In genomic region chr17:26995006-26995405, GRCm38 (mm10) we compare ENCODE assay signal across 14 mouse cellular contexts. TPM values are rescaled to one million over a fixed set of nuclear protein-coding genes. Genes with fewer than 3 reads are reported as not detected.
A peak's percentile ranks its signal among the peaks of the same experiment; 100 is the strongest.
DNase-seq lines count a peak whose midpoint lies in the region; ATAC-seq and TF ChIP-seq lines count a peak whose summit lies in the region.
"Had no signal": no experiment of that assay in that cellular context is flagged by ENCODE, and none has a peak within 500 bp of the region (broad histone marks: within the 10 kb centered on the region; RNA-seq: fewer than 3 reads in every experiment).

No protein-coding gene starts in this region.

- H3K9ac ChIP-seq in kidney, embryonic 15.5 days: no peak overlapping the region
- H3K9ac ChIP-seq in lung, postnatal 0 days (replicated peaks; ENCODE audit: low read depth): no peak overlapping the region
- no peak overlapping the region for H3K9ac ChIP-seq in stomach, postnatal 0 days (ENCODE audit: low read length)
- H3K9ac ChIP-seq: hindbrain, embryonic 12.5 days; intestine, embryonic 15.5 days had no signal

- TF ChIP-seq CTCF in gastrocnemius, adult 2 months (IDR thresholded peaks at IDR 0.05): no peak
- 0 out of 2 replicates have a peak, but pooled peaks have one; percentile 3 for TF ChIP-seq CTCF in lung, postnatal 0 days (IDR thresholded peaks at IDR 0.05)
- TF ChIP-seq CTCF in stomach, postnatal 0 days (IDR thresholded peaks at IDR 0.05; ENCODE audit: low read depth): no peak

- H3K4me3 ChIP-seq in gastrocnemius, adult 2 months: peak overlapping the region; percentile 31
- no peak overlapping the region for H3K4me3 ChIP-seq in kidney, embryonic 15.5 days (replicated peaks)
- H3K4me3 ChIP-seq in lung, postnatal 0 days (ENCODE audit: low read depth, low read length): no peak overlapping the region
- H3K4me3 ChIP-seq in stomach, postnatal 0 days (ENCODE audit: low read depth, low read length): no peak overlapping the region
- H3K4me3 ChIP-seq: hindbrain, embryonic 12.5 days; intestine, embryonic 15.5 days had no signal

- no peak for DNase-seq in gastrocnemius, adult 2 months
- DNase-seq in gastrocnemius, adult 8-10 months (ENCODE audit: low spot score in 2 of 2): no peak
- DNase-seq in kidney, adult 9 months: no peak
- DNase-seq in lung, postnatal 0 days (ENCODE audit: low spot score): peak; percentile 73
- no peak for DNase-seq in lung, postnatal 14 days
- DNase-seq in stomach, postnatal 0 days (ENCODE audit: low spot score): no peak
- no peak for DNase-seq in cerebellum, adult 11-12 months
- DNase-seq: right cerebral cortex, adult 18-20 months had no signal

- H3K36me3 ChIP-seq in kidney, embryonic 15.5 days: no peaks in the 10 kb centered on the region
- H3K36me3 ChIP-seq in lung, postnatal 0 days (ENCODE audit: insufficient read depth, low read length): no peaks in the 10 kb centered on the region
- H3K36me3 ChIP-seq in stomach, postnatal 0 days (ENCODE audit: control insufficient read depth, insufficient read depth, low read length): no peaks in the 10 kb centered on the region
- H3K36me3 ChIP-seq: G1E; hindbrain, embryonic 12.5 days; intestine, embryonic 15.5 days had no signal

- no peaks in the 10 kb centered on the region for H3K9me3 ChIP-seq in kidney, embryonic 15.5 days (replicated peaks)
- H3K9me3 ChIP-seq in lung, postnatal 0 days (ENCODE audit: low read length): no peaks in the 10 kb centered on the region
- H3K9me3 ChIP-seq in stomach, postnatal 0 days (ENCODE audit: control insufficient read depth, low read length): no peaks in the 10 kb centered on the region
- H3K9me3 ChIP-seq: G1E; hindbrain, embryonic 12.5 days; intestine, embryonic 15.5 days; megakaryocyte, embryonic 14.5 days had no signal

- peak overlapping the region; percentile 61; the same call in 1 of the 2 replicates for H3K27ac ChIP-seq in gastrocnemius, adult 2 months
- peak overlapping the region; percentile 48 for H3K27ac ChIP-seq in kidney, embryonic 15.5 days
- H3K27ac ChIP-seq in lung, postnatal 0 days (ENCODE audit: low read length): peak overlapping the region; percentile 82
- no peak overlapping the region for H3K27ac ChIP-seq in stomach, postnatal 0 days (replicated peaks)
- H3K27ac ChIP-seq: hindbrain, embryonic 12.5 days had no signal

- ATAC-seq in kidney, embryonic 15.5 days (replicated peaks; ENCODE audit: low FRiP score): no peak
- ATAC-seq in lung, postnatal 0 days: peak; percentile 83
- 0 out of 2 replicates have a peak, but pooled peaks have one; percentile 14 for ATAC-seq in stomach, postnatal 0 days (ENCODE audit: low FRiP score, low TSS enrichment)
- ATAC-seq: forebrain, embryonic 14.5 days had no signal

- peak; percentile 28; the same call in 1 of the 2 replicates for TF ChIP-seq EP300 in lung, postnatal 0 days (IDR thresholded peaks at IDR 0.05)
- TF ChIP-seq EP300 in stomach, postnatal 0 days (optimal IDR thresholded peaks at IDR 0.05): no peak

- no peaks in the 10 kb centered on the region for H3K27me3 ChIP-seq in kidney, embryonic 15.5 days
- no peaks in the 10 kb centered on the region for H3K27me3 ChIP-seq in lung, postnatal 0 days (replicated peaks; ENCODE audit: insufficient read depth, low read length)
- H3K27me3 ChIP-seq in stomach, postnatal 0 days (ENCODE audit: control insufficient read depth, insufficient read depth, low read length): no peaks in the 10 kb centered on the region
- H3K27me3 ChIP-seq: hindbrain, embryonic 12.5 days; intestine, embryonic 15.5 days had no signal

- no peak overlapping the region for H3K4me2 ChIP-seq in kidney, embryonic 15.5 days
- peak overlapping the region; percentile 38; the same call in 1 of the 2 replicates for H3K4me2 ChIP-seq in lung, postnatal 0 days (replicated peaks; ENCODE audit: low read depth, low read length)
- H3K4me2 ChIP-seq in stomach, postnatal 0 days (replicated peaks; ENCODE audit: low read depth): no peak overlapping the region
- H3K4me2 ChIP-seq: hindbrain, embryonic 12.5 days; intestine, embryonic 15.5 days had no signal

- intact Hi-C loops in gastrocnemius, adult 2 months (cut with DNase I): no loop called here

- WGBS in kidney, embryonic 15.5 days: 70% methylated on average over 6 of the region's 6 CpGs
- 54% methylated on average over 6 of the region's 6 CpGs for WGBS in lung, postnatal 0 days
- 74% methylated on average over 6 of the region's 6 CpGs for WGBS in stomach, postnatal 0 days

- peaks cover 6% of the 10 kb centered on the region for H3K4me1 ChIP-seq in kidney, embryonic 15.5 days
- H3K4me1 ChIP-seq in lung, postnatal 0 days (ENCODE audit: insufficient read depth, low read depth, low read length): no peaks in the 10 kb centered on the region
- no peaks in the 10 kb centered on the region for H3K4me1 ChIP-seq in stomach, postnatal 0 days (replicated peaks; ENCODE audit: control insufficient read depth, insufficient read depth)
- H3K4me1 ChIP-seq: hindbrain, embryonic 12.5 days had no signal

RNA-seq across cellular contexts. Expression of gene Zbtb9, which starts 22.0 kb away (rescaled TPM):
- total RNA-seq in gastrocnemius, adult 2 months (2021): under 1 TPM; 0.17 to 0.41 TPM
- 1 to 10 TPM; 1.1 to 1.6 (median 1.5) TPM for total RNA-seq in gastrocnemius, adult 8-10 months (2022)
- 18.4 and 20.0 TPM in 2 replicates for polyA plus RNA-seq in kidney, embryonic 15.5 days (2015; fragmentation: Nextera tagmentation; extraction: Ambion mirVana)
- 9.3 and 9.9 TPM in 2 replicates for polyA plus RNA-seq in lung, postnatal 0 days (2015; fragmentation: Nextera tagmentation; extraction: Ambion mirVana)
- polyA plus RNA-seq in stomach, postnatal 0 days (2015; fragmentation: Nextera tagmentation; extraction: Ambion mirVana): 6.9 and 7.8 TPM in 2 replicates

RNA-seq across cellular contexts. Expression of gene Bak1, which starts 33.8 kb away (rescaled TPM):
- 10 to 100 TPM; 15.5 to 20.1 TPM for total RNA-seq in gastrocnemius, adult 2 months (2021)
- 10 to 100 TPM; 18.8 to 22.3 (median 21.4) TPM for total RNA-seq in gastrocnemius, adult 8-10 months (2022)
- 7.1 and 8.5 TPM in 2 replicates for polyA plus RNA-seq in kidney, embryonic 15.5 days (2015; fragmentation: Nextera tagmentation; extraction: Ambion mirVana)
- 3.8 and 4.0 TPM in 2 replicates for polyA plus RNA-seq in lung, postnatal 0 days (2015; fragmentation: Nextera tagmentation; extraction: Ambion mirVana)
- polyA plus RNA-seq in stomach, postnatal 0 days (2015; fragmentation: Nextera tagmentation; extraction: Ambion mirVana): 3.5 and 3.6 TPM in 2 replicates

RNA-seq across cellular contexts. Expression of gene Syngap1, which starts 54.0 kb away (rescaled TPM):
- 1 to 10 TPM; 3.0 to 3.5 TPM for total RNA-seq in gastrocnemius, adult 2 months (2021)
- total RNA-seq in gastrocnemius, adult 8-10 months (2022): 1 to 10 TPM; 1.4 to 2.6 (median 1.9) TPM
- 1.9 and 2.0 TPM in 2 replicates for polyA plus RNA-seq in kidney, embryonic 15.5 days (2015; fragmentation: Nextera tagmentation; extraction: Ambion mirVana)
- polyA plus RNA-seq in lung, postnatal 0 days (2015; fragmentation: Nextera tagmentation; extraction: Ambion mirVana): 1.0 and 1.4 TPM in 2 replicates
- polyA plus RNA-seq in stomach, postnatal 0 days (2015; fragmentation: Nextera tagmentation; extraction: Ambion mirVana): 0.61 and 0.70 TPM in 2 replicates

RNA-seq across cellular contexts. Expression of gene Cuta, which starts 55.6 kb away (rescaled TPM):
- 100 to 1,000 TPM in 1 of 2 experiments, 10 to 100 TPM in 1; 93.8 to 104 TPM for total RNA-seq in gastrocnemius, adult 2 months (2021)
- total RNA-seq in gastrocnemius, adult 8-10 months (2022): 100 to 1,000 TPM; 102 to 113 (median 108) TPM
- polyA plus RNA-seq in kidney, embryonic 15.5 days (2015; fragmentation: Nextera tagmentation; extraction: Ambion mirVana): 192 and 203 TPM in 2 replicates
- 179 and 180 TPM in 2 replicates for polyA plus RNA-seq in lung, postnatal 0 days (2015; fragmentation: Nextera tagmentation; extraction: Ambion mirVana)
- 157 and 163 TPM in 2 replicates for polyA plus RNA-seq in stomach, postnatal 0 days (2015; fragmentation: Nextera tagmentation; extraction: Ambion mirVana)
